Mouse (Mus musculus) adrenal gland, postnatal 25 days (tissue): Measurements from ENCODE around the gene Tti1. TPM values are rescaled to one million over a fixed set of nuclear protein-coding genes. Genes with fewer than 3 reads are reported as not detected.

ENCODE experiments used
- DNase-seq: peaks from one replicate; pipeline ENCODE4 v3.0.0; 2021; ENCODE audit warnings: mixed read lengths
- total RNA-seq: library from RNA; stranded (reverse); gene quantifications from 2 replicates; pipeline ENCODE4 v1.2.3, GENCODE M21; 2021

Gene Tti1
- total RNA-seq, 1 experiment from 2014 or later: 26.3 TPM

DNA sequence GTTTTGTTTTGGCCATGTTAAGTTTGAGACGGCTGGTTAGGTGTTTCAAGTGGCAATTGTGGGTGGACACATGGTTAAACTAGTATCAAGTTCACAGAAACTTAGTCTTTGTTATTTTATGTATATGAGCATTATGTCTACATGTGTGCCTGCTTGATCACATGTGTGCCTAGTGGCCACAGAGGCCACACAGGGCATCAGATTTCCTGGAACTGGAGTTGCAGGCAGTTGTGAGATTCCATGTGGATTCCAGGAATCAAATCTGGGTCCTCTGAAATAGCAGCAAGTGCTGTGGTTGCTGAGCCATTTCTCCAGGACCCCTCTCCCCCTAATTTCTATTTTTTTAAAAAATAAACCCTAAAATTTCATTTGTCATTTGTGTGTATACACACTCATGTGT lies 11.4 kb upstream of the Tti1 start:
- no peak for DNase-seq

DNA sequence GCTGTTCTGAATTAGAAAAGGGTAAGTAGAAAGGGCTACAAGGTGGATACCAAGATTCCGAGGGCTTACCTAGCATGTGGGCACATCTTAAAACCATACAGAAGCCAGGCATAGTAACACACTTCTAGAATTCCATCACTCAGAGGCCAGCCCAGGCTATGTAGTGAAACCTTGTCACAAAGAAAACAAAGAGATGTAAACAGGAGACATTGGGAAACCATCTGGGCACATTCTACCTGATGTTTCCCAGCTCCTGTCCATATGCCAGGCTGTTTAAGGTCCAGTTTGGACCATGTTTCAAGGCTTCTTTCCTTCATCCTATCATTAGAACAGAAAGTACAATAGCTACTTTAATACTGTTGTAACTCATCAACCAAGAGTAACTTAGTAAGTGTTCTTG lies 9.3 kb upstream of the Tti1 start:
- no peak for DNase-seq

DNA sequence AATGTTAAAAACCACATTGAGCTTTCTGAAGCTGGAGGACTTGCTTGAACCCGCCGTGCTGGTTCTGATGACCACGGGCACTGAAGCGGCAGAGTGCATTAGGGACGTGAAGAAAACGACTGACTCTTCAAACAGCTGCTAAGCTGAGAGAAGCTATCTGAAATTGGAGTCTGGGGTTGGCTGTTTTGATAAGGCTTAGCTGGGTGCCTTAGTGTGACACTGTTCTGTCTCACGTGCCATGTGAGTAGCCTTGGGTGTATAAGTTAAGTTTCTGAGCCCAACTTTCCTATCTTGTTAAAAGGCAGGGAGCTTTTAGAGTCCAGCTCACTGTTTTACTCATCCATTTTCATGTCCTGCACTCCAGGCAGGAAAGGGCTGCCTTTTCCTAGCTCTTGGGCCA lies 8.7 kb upstream of the Tti1 start:
- no peak for DNase-seq

DNA sequence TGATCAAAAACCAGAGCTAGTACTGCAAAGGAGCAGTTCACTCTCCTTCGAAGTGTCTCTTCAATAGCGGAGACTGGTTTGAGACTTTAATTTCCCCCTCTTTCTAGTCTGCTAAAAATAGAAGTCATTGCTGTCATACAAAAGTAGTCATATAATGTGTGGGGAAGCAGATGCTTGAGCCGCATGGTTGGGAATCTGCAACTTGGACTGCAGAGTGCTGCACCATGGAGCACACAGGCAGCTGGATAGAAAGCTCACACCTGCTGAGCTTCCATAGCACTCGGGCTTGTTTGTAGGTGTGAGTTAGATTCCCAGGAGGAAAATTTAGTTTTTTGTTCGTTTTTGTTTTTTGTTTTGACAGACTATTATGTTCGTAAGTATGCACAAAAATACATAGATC lies 8.2 kb upstream of the Tti1 start:
- DNase-seq: no peak

DNA sequence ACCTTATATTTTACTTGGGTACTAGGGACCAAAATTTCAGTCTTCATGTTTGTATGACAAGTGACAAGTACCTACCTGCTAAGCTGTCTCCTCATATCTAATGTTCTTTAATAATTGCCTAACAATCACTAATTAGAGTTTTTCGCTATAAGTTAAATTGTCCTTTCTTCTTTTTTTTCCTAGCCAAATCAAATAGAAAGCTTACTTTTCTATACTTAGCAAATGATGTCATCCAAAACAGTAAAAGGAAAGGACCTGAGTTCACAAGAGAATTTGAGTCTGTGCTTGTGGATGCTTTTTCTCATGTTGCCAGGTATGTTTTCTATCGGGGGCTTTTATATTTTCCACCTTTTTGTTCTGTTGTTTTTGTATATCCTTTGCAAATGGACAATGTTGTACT lies 7.6 kb upstream of the Tti1 start:
- no peak for DNase-seq

DNA sequence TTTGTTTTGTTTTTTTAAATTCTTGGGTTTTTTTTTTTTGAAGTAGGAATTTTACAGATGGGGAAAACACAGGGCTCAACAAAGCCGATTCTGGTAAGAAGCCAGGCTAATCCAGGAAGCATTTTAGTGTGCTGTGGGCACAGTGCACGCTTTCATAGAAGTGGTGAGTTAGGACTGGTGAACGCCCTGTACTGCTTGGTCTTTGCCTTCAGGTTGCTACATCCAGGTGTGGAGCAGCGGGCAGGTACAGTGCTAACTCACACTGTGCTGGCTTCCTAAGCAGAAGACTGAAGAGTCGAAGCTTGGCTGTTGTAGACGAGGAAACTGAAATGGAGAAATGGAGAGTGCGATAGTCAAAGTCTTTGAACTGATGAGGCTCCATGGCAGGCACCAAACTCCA lies 1.8 kb upstream of the Tti1 start:
- no peak for DNase-seq

DNA sequence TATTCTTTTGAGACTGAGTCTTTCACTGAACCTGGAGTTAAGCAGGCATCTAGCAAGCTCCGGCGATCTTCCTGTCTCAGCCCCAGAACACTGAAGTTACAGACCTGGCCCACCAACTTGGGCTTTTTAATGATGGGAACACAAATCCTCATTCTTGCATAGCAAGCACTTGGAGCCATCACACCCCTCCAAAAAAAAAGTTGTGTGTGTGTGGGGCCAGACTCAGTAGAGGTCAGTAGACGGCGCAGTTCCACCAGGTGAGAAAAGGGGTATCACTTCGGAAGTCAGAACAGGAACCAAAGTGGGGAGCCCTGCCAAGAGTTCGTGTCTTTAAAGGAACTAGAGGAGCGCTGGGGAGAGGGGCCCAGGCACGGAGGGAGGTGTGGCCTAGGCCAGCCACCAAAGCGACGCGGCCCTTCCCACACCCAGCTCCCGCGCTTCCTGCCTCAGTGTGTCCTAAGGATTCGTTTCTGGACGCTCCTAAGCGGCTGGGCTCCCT lies 329 bp downstream of the Tti1 start:
- DNase-seq: no peak

DNA sequence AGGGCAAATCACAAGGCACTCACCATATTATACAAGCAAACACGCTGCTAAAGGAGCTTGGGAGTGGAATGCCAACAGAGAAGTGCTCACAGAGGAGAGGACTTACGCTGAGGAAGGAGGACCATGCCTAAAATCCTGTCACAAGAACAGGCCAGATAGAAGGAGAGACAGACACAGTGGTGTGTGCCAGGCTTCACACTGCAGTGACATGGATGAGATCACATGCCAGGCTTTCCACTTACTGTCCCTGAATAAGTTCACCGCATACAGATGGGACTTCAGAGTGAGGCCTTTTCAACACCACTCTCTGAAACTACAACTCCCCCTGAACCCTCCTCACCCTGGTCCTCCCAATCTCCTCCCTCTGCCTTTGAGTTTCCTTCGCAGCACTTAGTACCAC lies 10.9 kb downstream of the Tti1 start:
- DNase-seq: no peak

DNA sequence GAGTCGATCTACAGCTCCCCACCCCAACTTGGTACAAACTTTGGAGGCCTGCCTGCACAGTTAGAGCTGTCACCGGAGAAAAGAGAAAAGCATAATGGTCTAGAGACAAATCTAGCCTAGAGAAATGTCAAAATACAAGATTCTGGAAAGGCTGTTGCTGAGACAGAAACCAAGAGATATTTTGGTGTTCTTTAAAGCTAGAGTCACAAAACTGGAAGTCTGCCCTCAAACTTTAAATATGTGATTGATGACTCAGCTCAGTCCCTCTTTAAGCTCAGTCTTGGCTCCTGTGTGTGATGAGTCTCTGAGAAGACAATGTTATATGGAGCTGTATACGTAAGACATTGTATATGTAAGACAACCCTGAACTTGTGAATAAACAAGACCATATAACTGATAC lies 15.6 kb downstream of the Tti1 start:
- no peak for DNase-seq

DNA sequence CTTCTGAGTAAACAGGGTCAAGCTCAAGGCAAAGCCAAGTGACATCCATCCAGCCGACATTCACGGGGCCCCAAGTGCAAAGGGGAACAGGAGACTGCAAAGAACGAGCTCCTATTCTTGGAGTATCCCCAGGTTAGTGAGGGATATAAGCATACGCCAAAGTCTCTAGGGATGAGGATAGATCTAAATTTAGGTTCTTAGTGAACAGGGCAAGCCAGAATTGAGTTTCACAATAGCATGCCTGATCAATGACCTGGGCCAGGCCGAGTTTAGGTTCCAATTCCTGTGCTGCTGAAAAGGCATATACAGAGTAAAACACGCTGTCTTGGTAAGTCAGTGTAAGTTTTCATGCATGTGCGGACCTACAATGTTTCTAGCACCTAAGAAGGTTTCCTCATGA lies 18.9 kb downstream of the Tti1 start:
- DNase-seq: no peak

DNA sequence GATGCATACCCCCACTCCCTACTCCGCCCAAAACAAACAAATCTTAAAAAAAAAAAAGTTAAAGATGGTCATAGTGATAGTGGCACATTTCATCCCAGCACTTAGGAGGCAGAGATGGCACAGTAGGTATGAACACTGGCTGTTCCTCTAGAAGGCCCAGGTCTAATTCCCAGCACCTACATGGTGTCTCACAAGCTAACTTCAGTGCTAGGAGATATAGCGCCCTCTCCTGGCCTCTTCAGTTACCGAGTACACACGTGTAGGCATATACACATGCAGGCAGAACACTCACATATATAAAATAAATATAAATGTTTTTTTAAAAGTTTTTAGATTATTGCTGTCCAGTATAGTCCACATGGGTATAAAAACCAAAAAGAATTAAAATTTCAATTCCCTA lies 22.6 kb downstream of the Tti1 start:
- no peak for DNase-seq

DNA sequence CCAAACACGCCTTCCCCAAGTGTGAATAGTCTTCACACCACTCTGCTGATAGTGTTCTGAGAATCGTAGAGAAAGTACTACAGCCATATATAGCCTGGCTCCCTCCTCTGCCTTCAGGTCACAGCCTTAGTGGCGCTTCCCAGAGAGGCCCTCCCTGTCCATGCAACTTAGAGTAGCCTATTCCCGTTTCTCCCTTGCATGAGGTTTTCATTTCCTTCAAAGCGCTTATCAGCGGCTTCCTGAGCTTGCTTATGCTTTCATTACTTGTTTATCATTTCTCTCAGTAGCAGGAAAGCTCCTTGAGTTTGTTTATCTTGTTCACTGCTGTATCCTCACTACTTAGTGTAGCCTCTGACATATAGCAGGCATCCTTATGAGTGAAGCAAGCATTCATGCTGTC lies 23.6 kb downstream of the Tti1 start:
- DNase-seq: no peak

DNA sequence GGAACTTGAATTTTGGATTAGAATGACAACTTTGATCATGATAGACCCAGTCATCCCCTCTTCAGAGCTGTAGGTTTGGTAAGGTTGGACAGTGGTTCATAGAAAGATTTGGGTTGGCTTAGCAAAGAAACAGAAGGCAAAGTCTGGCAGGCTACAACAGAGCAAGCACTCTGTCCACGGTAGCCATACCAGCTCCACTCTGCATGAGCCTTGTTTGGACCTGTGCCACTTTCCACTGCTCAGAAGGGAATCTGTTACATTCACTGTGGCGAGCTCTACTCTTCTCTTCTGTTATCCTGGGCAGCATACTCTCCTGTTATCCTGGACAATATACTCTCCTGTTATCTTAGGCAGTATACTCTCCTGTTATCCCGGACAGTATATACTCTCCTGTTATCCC lies 29.4 kb downstream of the Tti1 start:
- DNase-seq: no peak

DNA sequence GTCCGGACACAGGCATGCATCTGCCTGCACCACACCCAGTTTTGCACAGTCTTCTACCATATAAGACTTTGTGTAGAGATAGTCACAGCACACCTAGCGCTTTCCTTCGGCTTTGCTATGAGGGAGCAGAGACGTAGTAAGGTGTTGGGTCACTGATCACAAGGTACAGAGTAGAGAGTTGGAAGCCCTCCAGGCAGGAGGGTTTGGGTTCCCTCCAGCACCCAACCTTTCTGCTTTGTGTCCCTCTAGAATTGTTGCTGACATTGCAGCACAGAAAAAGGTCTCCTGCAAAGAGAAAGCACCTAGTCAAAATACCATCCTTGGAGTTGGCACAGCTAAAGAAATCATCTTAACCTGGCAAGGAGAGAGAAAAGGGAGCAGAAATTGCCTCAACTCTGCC lies 35.7 kb downstream of the Tti1 start:
- DNase-seq: no peak

DNA sequence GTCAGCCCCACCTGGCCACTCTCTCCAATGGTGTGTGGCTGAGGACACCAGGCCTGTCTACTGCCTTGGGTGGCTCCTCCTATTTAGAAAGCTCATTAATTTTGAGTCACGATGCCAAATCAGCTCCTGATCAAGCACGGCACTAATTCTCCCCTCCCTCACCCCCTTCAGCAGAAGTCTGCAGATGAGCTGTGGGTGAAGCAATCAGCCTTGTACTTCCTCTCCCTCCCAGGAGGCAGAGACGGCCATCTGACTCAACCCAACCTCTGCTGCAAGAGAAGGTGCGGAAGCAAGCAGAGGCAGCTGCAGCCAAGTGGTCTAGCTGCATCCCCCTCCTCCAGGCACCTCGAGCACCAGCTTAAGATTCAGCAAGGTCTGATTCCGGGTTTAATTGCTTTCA lies 37.2 kb downstream of the Tti1 start:
- no peak for DNase-seq

DNA sequence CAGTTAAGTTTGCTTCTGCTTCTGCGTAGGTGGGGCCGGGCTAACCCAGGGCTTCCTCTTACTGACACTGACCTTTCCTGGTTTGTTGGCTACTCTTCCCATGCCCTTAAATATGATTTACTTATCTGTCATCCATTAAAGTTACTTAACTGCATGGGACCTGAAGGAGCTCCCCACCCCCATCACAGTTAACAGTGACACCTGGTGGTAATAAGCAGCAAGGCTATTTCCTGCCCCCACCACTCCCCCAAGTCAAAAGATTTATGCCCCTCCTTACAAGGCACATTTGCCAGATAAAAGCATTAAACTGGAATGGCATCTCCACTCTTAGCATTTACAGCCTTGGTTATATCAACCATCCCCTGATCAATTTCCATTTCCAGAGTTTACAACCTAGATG lies 38.3 kb downstream of the Tti1 start:
- DNase-seq: no peak

DNA sequence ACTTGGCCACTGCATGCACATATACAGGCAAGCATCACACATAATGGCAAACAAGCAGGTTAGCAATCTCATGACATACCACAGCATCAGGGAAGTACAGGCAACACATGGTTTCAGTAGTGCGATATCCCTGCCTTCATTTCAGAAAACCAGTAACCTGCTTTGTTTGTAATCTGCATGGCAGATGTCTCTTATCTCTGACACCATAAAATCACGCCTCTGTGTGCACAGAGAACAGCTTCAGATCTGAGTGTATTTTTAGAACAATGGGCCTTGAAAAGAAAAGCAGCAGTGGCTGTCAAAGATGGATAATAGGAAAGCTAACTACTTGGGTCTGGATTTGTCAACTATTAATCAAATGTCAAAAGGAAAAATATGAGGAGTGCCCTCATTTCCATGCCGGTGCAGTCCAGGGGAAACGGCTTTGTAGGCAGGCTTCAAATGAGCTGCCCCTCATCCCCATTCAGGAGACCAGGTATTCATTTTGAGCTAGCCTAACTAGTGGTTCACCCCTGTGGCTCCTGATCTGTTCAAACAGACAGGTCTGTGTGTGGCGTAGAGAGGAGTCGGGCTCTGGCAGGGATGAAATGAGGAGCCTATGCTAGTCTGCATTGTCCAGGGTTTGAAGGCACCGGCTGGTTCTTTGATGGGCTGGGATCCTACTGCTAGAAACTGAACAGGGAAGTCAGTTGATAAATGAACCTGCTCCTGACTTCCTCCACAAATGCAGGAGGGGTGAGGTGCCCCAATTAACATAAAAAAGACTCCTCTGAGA lies 39.6 kb downstream of the Tti1 start:
- DNase-seq: no peak

DNA sequence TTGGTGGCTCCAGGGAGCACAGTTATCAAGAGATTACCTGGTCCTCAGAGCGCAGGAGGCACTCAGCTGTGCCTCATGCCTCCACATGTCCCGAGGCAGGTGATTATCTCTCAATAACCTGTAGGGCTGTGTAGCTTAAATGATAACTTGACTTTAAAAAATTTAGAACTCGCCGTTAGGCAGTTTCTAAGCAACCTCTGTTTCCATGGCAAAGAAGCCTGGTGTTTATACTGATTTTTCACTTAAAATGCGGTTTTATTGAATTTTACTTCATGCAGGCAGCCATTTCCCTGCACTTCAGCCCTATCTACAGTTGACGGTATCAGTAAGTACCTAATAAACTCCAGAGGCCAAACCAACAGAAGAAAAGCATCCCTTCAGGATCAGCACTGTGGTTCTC lies 42.0 kb downstream of the Tti1 start:
- DNase-seq: no peak

DNA sequence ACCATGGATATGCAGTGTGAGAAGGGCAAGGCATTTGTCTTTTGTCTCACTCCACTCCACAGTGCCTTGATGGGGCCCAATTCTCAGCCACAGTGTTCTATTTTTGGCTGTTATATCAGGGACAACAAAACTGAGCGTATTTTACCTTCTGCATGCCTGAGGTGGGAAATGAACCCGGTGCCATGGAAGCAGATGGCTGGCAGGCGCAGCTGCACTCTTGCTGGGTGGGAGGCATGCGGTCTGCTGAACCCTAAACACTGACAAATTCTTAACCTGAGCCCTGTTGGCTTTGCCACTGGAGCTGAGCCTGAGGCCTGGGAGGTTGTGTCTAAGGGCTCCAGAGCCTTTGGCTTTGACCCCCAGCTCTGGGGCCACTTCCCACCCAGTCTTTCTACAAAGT lies 42.6 kb downstream of the Tti1 start:
- no peak for DNase-seq

DNA sequence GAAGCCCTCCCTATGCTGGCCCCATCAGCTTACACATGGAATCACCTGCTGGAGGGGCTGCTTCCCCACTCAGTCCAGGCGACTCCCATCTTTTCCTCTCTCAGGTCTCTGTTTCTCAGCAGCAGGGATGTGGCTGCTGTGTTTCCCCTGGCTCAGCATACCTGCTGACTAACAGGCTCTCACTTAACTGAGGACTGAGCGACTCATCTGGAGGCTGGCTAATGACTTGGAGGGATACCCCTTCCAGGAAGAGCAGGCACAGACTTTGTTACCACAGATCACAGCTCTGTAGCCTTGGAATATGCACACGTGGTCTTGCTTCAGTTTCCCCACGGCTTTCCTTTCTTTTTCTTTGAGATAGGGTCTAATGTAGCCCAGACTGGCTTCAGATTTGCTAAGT lies 45.0 kb downstream of the Tti1 start:
- no peak for DNase-seq

DNA sequence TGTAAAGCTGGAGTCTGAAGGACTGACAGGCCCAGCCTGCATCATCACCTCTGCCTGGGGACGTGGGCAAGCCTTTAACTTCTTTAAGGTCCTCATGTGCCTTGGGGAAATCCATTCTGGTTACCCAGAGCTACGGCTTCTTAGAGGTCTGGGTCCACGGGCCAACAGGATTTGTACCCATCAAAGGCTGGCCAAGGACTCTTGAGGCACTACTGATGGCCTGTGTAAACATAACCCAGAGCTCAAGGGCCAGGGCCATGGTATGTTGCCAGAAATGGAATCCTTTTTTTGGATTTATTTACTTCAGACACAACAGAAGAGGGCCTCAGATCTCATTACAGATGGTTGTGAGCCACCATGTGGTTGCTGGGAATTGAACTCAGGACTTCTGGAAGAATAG lies 45.5 kb downstream of the Tti1 start:
- no peak for DNase-seq

DNA sequence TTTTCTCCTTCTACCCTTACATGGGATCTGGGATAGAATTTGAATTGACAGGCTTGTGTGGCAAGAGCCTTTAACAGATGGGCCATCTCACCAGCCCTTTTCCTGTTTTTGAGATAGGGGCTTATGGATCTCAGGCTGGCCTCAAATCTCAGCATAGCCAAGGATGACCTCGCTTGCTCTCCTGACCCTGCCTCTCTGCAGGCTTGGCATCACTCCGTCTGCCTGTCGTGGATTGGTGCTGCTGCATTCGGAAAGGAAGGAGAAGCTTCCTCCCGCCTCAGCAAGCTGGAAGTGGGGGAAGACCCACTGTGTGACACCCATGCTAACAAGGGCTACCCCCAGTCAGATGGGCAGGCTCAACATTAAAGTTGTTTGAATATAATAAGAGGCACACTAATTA lies 49.0 kb downstream of the Tti1 start:
- DNase-seq: no peak

DNA sequence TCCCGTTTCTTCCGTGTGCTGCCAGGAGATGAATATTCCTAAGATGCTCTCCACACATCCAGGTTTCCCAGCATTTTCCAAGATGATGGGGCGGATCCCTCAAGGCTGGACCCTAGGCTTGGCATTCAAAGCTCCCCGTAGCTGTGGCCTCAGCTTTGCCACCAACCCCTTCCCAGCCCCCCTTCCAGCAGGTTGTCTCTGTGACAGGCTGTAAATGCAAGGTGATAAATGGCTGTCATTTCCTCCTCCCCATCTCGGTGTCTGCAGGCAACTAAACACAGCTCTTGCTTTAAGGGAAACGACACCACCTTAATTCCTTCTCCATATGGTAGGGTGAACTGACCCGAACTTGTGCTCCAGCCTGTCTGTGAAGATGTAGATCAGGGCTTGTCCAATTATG lies 52.6 kb downstream of the Tti1 start:
- no peak for DNase-seq

DNA sequence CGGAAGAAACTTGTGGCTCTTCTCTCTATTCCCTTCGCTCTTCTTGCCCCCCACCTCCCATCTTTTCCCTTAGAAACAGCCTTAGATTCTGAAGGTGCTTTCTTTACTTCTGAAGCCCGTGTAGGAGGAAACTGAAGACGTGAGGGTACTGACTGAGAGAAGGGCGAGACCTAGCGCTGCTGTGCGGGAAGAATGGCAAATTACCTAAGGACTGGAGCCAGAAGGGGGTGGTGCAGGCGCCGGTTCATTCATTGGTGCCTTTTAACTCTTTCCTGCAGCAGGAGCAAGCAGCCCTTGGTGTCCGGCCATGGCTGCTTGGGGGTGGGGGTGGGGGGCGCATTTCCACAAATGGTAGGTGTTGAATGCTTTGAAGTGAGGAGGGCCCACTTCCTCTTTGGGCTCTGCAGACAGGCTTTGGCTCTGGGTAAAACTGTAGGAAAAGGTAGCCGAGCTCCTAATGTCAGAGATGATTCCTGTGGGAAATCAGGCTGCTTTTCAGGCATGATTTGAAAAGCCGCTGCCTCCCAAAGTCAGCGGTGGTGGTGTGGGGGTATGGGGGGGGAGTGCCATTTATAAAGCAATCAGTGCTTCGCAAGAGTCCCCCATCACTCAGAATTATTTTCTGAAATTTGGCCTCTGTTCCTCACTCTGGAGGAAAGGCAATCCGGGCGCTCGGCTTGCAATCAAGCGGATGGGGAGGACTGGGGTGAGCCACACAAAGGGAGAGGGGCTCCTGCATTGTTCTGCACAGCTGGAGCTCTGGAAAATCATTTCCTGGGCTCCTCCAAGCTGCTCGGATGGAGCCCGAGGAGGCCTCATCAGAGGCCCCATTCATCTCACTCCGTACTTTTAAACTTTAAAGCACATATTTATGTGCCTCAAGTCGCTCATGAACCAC lies 53.4 kb downstream of the Tti1 start:
- DNase-seq: no peak
